Mouse (Mus musculus): ENCODE data around the gene Abhd16a. TPM values are rescaled to one million over a fixed set of nuclear protein-coding genes. Genes with fewer than 3 reads are reported as not detected.

Gene Abhd16a
- polyA plus RNA-seq (2011; ENCODE audit: insufficient read depth, insufficient read length, low replicate concordance, missing spikeins), result 48.7 and 73.1 TPM in 2 replicates

DNA sequence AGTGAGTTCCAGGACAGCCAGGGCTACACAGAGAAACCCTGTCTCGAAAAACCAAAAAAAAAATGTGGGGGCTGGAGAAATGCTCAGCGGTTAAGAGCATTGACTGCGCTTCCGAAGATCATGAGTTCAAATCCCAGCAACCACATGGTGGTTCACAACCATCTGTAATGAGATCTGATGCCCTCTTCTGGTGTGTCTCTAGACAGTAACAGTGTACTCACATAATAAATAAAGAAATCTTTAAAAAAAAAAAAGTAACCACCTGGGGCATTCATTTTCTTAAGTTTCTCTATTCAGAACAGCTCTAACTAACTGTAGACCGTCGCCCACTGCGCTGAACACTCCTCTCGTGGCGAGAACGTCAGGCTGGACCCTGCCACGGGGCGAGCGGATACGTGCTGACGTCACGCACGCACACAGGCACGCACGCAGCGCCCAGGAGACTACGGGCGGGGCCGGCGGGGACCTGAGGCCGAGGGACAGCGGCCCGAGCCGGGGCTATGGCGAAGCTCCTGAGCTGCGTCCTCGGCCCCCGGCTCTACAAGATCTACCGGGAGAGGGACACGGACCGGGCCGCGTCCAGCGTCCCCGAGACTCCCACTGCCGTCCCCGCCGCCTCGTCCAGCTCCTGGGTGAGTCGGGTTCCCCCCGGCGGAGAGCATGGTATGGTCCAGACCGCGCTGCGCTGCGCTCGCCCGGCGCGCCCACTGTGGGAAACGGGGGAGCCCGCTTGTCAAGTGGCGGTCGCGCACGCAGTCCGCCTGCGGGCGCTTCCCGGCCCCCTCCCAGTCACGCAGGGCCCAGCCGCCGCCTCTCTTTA is at the start of gene Abhd16a:
TSS of gene Abhd16a (plus strand) at position 439 of the 820 bp plus-strand sequence.
- Histone ChIP-seq H3K27ac (ENCODE audit: control insufficient read depth, insufficient read depth, low read depth, low read length, poor library complexity) (peak within 1 kb of the TSS; percentile 97), H3K4me1 (ENCODE audit: control insufficient read depth, insufficient read depth, low read length) (no peaks in the 10 kb centered on the region; the same call in none of the 2 replicates), H3K4me3 (replicated peaks; ENCODE audit: control insufficient read depth, low read depth, low read length) (peak within 1 kb of the TSS; percentile 71)
- TF ChIP-seq POLR2A (IDR thresholded peaks at IDR 0.05; ENCODE audit: borderline replicate concordance, control insufficient read depth, low read depth, low read length) (peak; percentile 82; the same call in 1 of the 2 replicates), CTCF (IDR thresholded peaks at IDR 0.05; ENCODE audit: control insufficient read depth, insufficient read depth, low read length) (no peak)
- 2% methylated on average over 67 of the region's 67 CpGs for WGBS

DNA sequence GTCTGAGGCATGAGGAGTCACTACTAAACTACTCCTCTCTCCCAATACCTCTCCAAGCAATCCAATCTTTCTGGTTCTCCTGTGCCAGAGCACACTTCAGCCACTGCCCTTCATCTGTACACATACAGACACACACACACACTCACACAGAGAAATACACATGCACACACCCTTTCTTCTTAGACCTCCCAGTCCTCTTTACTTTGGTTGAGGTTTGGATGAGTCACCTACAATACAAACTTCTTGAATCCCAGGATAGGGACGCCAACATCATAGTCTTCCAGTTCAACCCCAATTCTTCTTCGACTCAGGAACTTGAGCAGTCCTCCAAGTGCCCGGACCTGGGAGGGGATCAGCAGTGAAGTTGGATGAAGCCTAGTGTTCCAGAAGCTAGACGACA is 45.3 kb upstream of the Abhd16a start:
- Histone ChIP-seq H3K4me1 (ENCODE audit: control insufficient read depth, insufficient read depth, low read length) (peaks cover 3% of the 10 kb centered on the region; the same call in 1 of the 2 replicates), H3K27ac (ENCODE audit: control insufficient read depth, insufficient read depth, low read depth, low read length, poor library complexity) (no peak overlapping the region), H3K4me3 (replicated peaks; ENCODE audit: control insufficient read depth, low read depth, low read length) (no peak overlapping the region)
- TF ChIP-seq CTCF (IDR thresholded peaks at IDR 0.05; ENCODE audit: control insufficient read depth, insufficient read depth, low read length), result no peak
- no peak for TF ChIP-seq POLR2A (IDR thresholded peaks at IDR 0.05; ENCODE audit: borderline replicate concordance, control insufficient read depth, low read depth, low read length)
- WGBS, result 86% methylated on average over 4 of the region's 4 CpGs

DNA sequence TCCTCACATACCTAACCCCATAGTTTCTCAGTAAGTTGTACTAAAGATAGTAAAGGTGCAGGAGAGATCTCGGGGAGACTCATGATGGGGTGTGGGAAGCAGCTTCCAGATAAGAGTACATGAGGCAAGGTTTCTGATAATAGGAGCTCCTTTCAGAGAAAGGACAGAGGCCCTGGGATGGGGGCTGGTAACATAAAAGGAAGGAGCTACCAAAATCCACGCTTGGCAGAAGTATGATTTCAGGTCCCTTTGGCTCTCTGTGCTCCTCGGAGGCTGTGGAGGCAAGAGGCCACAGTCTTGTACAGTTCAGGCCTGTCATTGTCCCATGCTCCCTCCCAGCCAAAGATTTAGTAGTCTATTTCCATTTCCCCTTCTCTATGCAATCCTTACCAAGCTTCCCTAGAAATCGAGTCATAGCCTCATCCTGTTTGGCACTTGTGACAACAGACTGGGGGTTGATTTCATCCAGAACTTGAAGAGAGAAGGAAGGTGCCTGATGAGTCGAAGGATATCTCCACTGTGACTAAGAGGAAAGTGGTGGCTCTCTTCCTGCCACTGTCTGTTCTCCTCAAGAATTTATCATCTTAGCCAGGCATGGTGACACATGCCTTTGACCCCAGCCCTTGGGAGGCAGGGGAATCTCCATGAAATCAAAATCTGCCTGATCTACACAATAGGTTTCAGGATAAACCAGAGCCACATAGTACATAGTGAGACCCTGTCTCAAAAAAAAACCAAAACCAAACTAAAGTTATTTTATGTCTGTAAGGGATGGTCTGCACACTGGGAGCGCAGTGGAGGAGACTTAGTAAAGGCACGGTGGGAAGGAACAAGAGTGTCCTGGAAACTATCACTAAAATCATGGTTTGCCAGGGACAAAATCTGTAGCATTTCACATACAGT is 43.9 kb upstream of the Abhd16a start:
- no peak overlapping the region for H3K27ac ChIP-seq (ENCODE audit: control insufficient read depth, insufficient read depth, low read depth, low read length, poor library complexity)
- peaks cover 3% of the 10 kb centered on the region; the same call in 1 of the 2 replicates for H3K4me1 ChIP-seq (ENCODE audit: control insufficient read depth, insufficient read depth, low read length)
- WGBS, result 46% methylated on average over 7 of the region's 7 CpGs
- TF ChIP-seq POLR2A (IDR thresholded peaks at IDR 0.05; ENCODE audit: borderline replicate concordance, control insufficient read depth, low read depth, low read length), result no peak
- no peak for TF ChIP-seq CTCF (IDR thresholded peaks at IDR 0.05; ENCODE audit: control insufficient read depth, insufficient read depth, low read length)
- peak overlapping the region; percentile 65 for H3K4me3 ChIP-seq (replicated peaks; ENCODE audit: control insufficient read depth, low read depth, low read length)

DNA sequence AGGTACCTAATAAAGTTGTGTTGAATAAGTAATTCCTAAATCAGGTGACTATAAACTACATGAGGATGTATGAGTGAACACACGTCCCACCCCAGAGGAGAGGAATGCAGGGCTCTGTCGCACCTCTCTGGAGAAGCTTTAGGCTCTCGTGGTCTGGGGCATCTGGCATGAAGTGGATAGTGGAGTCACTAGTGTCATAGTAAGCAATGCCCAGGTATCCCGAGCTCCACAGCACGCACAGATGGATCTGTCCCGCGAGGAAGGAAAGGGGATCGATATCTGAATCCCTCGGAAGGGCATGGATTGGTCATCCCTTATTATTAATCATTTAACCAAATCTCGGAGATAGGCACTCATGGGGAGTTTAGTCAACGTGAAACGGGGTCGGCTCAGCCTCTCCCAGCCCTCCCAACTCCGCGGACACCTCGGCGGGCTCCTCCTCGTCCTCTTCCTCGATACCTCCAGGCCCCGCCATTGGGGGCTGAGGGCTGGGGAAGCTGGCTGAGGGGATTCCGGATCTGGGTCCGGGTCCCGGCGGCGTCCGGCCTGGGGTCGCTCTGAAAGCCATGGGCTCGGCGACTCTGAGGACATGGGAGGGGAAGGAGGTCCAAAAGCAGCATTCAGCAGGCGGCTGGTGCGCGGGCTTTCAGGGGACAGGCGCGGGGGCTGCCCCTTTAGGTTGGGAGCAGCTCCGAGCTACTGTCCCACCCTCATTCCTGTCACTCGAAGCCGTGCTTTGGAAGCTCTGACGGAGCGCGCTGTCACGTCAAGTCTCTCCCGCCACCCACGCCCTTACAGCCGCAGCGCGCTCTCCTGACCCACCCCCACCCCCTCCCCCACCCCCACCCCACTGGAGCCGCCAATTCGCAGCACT is 43.0 kb upstream of the Abhd16a start:
- H3K4me3 ChIP-seq (replicated peaks; ENCODE audit: control insufficient read depth, low read depth, low read length), result peak overlapping the region; percentile 65
- 2% methylated on average over 48 of the region's 48 CpGs for WGBS
- peak overlapping the region; percentile 85 for H3K27ac ChIP-seq (ENCODE audit: control insufficient read depth, insufficient read depth, low read depth, low read length, poor library complexity)
- H3K4me1 ChIP-seq (ENCODE audit: control insufficient read depth, insufficient read depth, low read length), result peaks cover 3% of the 10 kb centered on the region; the same call in 1 of the 2 replicates
- no peak for TF ChIP-seq CTCF (IDR thresholded peaks at IDR 0.05; ENCODE audit: control insufficient read depth, insufficient read depth, low read length)
- peak; percentile 65; the same call in 1 of the 2 replicates for TF ChIP-seq POLR2A (IDR thresholded peaks at IDR 0.05; ENCODE audit: borderline replicate concordance, control insufficient read depth, low read depth, low read length)

DNA sequence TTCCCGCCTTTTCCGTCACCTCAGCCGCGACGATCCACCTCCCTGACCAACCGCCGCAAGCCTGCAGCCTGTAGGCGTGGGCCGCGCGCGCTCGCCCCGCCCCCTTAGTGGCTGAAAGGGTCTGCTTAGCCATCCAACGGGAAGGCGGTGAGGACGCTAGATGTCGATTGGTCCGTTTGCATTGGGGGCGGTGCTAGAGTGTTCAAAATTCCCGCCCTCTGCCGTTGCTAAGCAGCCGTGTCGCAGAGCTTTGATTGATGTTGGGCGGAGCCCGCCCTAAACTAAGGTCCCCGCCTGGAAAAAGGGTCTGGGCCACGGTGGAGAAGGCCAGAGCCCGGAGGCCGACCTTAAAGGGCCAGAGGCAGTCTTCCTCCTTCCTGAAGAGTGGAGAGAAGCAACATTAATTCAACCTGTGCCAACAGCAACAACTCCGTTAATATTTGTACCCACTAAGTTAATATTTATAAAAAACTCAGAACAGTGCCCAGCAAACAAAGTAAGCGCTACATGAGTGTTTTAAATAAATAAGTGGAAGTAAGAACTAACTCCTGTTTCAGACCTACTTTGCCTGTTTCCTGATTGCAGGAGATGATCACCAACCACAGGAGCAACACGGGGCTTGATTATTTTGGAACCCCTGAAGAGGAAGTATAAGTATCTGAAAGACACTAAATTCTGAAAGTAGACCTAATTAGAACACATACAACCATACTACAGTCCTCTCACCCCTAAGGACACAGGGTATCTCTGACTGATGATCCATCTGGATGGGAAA is 42.2 kb upstream of the Abhd16a start, which contains the start of gene Msh5:
TSS of gene Msh5 (minus strand) at position 65 of the 775 bp plus-strand sequence.
- Histone ChIP-seq H3K4me3 (replicated peaks; ENCODE audit: control insufficient read depth, low read depth, low read length) (peak within 1 kb of the TSS; percentile 65), H3K4me1 (ENCODE audit: control insufficient read depth, insufficient read depth, low read length) (peaks cover 3% of the 10 kb centered on the region; the same call in 1 of the 2 replicates), H3K27ac (ENCODE audit: control insufficient read depth, insufficient read depth, low read depth, low read length, poor library complexity) (peak within 1 kb of the TSS; percentile 87)
- under 1% methylated on average over 33 of the region's 33 CpGs for WGBS
- TF ChIP-seq CTCF (IDR thresholded peaks at IDR 0.05; ENCODE audit: control insufficient read depth, insufficient read depth, low read length) (no peak), POLR2A (IDR thresholded peaks at IDR 0.05; ENCODE audit: borderline replicate concordance, control insufficient read depth, low read depth, low read length) (peak; percentile 43; the same call in 1 of the 2 replicates)

DNA sequence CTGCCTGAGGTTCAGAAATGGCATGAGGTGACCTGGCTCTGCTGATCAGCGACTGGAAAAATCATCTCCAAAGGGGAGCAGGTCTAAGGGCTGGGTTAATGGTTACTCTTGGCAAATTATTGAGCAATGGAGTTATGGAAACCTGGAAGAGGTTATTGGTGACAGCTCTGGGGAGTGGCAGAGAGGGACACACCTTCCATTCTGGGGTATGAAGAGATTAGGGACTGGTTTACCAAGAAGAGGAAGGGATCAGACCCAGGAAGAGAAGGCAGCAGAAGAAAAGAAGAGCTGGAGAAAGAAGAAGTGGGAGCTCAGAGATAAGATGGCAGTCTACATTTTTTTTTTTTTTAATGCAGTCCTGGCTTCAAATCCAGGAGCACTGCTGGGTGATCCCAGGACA is 41.4 kb upstream of the Abhd16a start:
- Histone ChIP-seq H3K27ac (ENCODE audit: control insufficient read depth, insufficient read depth, low read depth, low read length, poor library complexity) (peak overlapping the region; percentile 87), H3K4me1 (ENCODE audit: control insufficient read depth, insufficient read depth, low read length) (peaks cover 5% of the 10 kb centered on the region; the same call in 1 of the 2 replicates), H3K4me3 (replicated peaks; ENCODE audit: control insufficient read depth, low read depth, low read length) (no peak overlapping the region)
- TF ChIP-seq CTCF (IDR thresholded peaks at IDR 0.05; ENCODE audit: control insufficient read depth, insufficient read depth, low read length) (no peak), POLR2A (IDR thresholded peaks at IDR 0.05; ENCODE audit: borderline replicate concordance, control insufficient read depth, low read depth, low read length) (no peak)
- WGBS, result 9% methylated on average over 1 of the region's 1 CpGs

Measured in bone marrow, adult 2 months (tissue).